In the genomic region with DNA sequence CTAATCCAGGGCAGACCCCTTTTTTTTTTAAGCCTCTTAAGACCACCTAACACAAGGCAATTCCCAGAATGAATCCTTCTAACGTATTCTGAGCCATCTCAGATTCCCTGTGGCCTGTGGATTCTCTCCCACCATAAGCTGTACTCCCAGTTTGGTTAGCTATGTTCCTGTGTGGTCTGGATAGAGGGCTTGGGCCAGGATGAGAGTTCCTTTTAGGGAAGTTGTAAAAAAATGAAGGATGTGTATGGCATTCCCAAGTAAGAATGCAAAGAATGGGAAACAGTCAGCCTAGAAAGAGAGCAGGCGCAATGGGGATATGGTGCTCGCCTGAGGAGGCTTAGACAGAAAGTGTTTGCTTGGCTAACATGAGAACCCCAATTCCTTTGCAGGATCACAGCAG, we compare ENCODE assay signal across 31 mouse cellular contexts. TPM values are rescaled to one million over a fixed set of nuclear protein-coding genes. Genes with fewer than 3 reads are reported as not detected.
DNase-seq lines count a peak whose midpoint lies in the region; ATAC-seq and TF ChIP-seq lines count a peak whose summit lies in the region.
"Had no signal": no experiment of that assay in that cellular context is flagged by ENCODE, and none has a peak within 500 bp of the region (broad histone marks: within the 10 kb centered on the region; RNA-seq: fewer than 3 reads in every experiment).

No protein-coding gene starts in this region.

- no peaks in the 10 kb centered on the region for H3K4me1 ChIP-seq in kidney, postnatal 0 days (replicated peaks; ENCODE audit: insufficient read depth, low read length)
- no peaks in the 10 kb centered on the region for H3K4me1 ChIP-seq in kidney, embryonic 14.5 days (ENCODE audit: control insufficient read depth, insufficient read depth, low read length)
- H3K4me1 ChIP-seq in embryonic fibroblast, embryonic 13.5 days (ENCODE audit: control insufficient read depth, insufficient read depth, low read length), result peaks cover 7% of the 10 kb centered on the region; the same call in 1 of the 2 replicates
- H3K4me1 ChIP-seq in intestine, embryonic 16.5 days (ENCODE audit: control insufficient read depth, insufficient read depth, low read length), result no peaks in the 10 kb centered on the region
- no peaks in the 10 kb centered on the region for H3K4me1 ChIP-seq in stomach, postnatal 0 days (replicated peaks; ENCODE audit: control insufficient read depth, insufficient read depth)
- H3K4me1 ChIP-seq: embryonic facial prominence, embryonic 13.5 days; hindbrain, embryonic 12.5 days; limb, embryonic 15.5 days; liver, embryonic 13.5 days; midbrain, embryonic 10.5 days; midbrain, embryonic 15.5 days; neural tube, embryonic 15.5 days had no signal

- TF ChIP-seq CTCF in kidney, postnatal 0 days (IDR thresholded peaks at IDR 0.05; ENCODE audit: low read depth), result no peak
- TF ChIP-seq CTCF in embryonic fibroblast, embryonic 13.5 days (IDR thresholded peaks at IDR 0.05; ENCODE audit: borderline replicate concordance, insufficient read depth, low read length), result no peak
- TF ChIP-seq CTCF in stomach, postnatal 0 days (IDR thresholded peaks at IDR 0.05; ENCODE audit: low read depth), result no peak

- no peaks in the 10 kb centered on the region for H3K36me3 ChIP-seq in kidney, postnatal 0 days (ENCODE audit: insufficient read depth, low read length)
- no peaks in the 10 kb centered on the region for H3K36me3 ChIP-seq in kidney, embryonic 14.5 days (ENCODE audit: control insufficient read depth, insufficient read depth, low read length)
- H3K36me3 ChIP-seq in intestine, embryonic 16.5 days (ENCODE audit: control insufficient read depth, insufficient read depth, low read length), result no peaks in the 10 kb centered on the region
- no peaks in the 10 kb centered on the region for H3K36me3 ChIP-seq in stomach, postnatal 0 days (ENCODE audit: control insufficient read depth, insufficient read depth, low read length)
- H3K36me3 ChIP-seq: hindbrain, embryonic 12.5 days; limb, embryonic 15.5 days; liver, embryonic 13.5 days; midbrain, embryonic 10.5 days; midbrain, embryonic 15.5 days; neural tube, embryonic 15.5 days had no signal

- no peak for TF ChIP-seq EP300 in stomach, postnatal 0 days (optimal IDR thresholded peaks at IDR 0.05)

- no peaks in the 10 kb centered on the region for H3K9me3 ChIP-seq in kidney, postnatal 0 days (replicated peaks; ENCODE audit: low read length)
- H3K9me3 ChIP-seq in kidney, embryonic 14.5 days (ENCODE audit: control insufficient read depth, low read length), result no peaks in the 10 kb centered on the region
- H3K9me3 ChIP-seq in intestine, embryonic 16.5 days (ENCODE audit: control insufficient read depth, low read length), result no peaks in the 10 kb centered on the region
- no peaks in the 10 kb centered on the region for H3K9me3 ChIP-seq in stomach, postnatal 0 days (ENCODE audit: control insufficient read depth, low read length)
- H3K9me3 ChIP-seq: embryonic facial prominence, embryonic 13.5 days; hindbrain, embryonic 12.5 days; limb, embryonic 15.5 days; liver, embryonic 13.5 days; midbrain, embryonic 10.5 days; midbrain, embryonic 15.5 days; neural tube, embryonic 15.5 days had no signal

- no peak overlapping the region for H3K4me3 ChIP-seq in kidney, postnatal 0 days (replicated peaks; ENCODE audit: low read depth, low read length)
- H3K4me3 ChIP-seq in kidney, embryonic 14.5 days (ENCODE audit: low read length), result no peak overlapping the region
- H3K4me3 ChIP-seq in embryonic fibroblast, embryonic 13.5 days (ENCODE audit: insufficient read depth, low read length), result no peak overlapping the region
- no peak overlapping the region for H3K4me3 ChIP-seq in intestine, embryonic 16.5 days (ENCODE audit: low read length)
- H3K4me3 ChIP-seq in stomach, postnatal 0 days (ENCODE audit: low read depth, low read length), result no peak overlapping the region
- H3K4me3 ChIP-seq: embryonic facial prominence, embryonic 13.5 days; erythroblast, embryonic 14.5 days; gastrocnemius, adult 2 months; hindbrain, embryonic 12.5 days; limb, embryonic 15.5 days; liver, embryonic 13.5 days; midbrain, embryonic 10.5 days; midbrain, embryonic 15.5 days; neural tube, embryonic 15.5 days had no signal

- TF ChIP-seq POLR2A in embryonic fibroblast, embryonic 13.5 days (IDR thresholded peaks at IDR 0.05; ENCODE audit: low read depth, low read length), result no peak

- 57% methylated on average over 3 of the region's 3 CpGs for WGBS in kidney, postnatal 0 days
- WGBS in kidney, embryonic 14.5 days, result 74% methylated on average over 3 of the region's 3 CpGs
- WGBS in intestine, embryonic 16.5 days, result 50% methylated on average over 3 of the region's 3 CpGs
- WGBS in stomach, postnatal 0 days, result 47% methylated on average over 3 of the region's 3 CpGs

- H3K27me3 ChIP-seq in kidney, postnatal 0 days (ENCODE audit: insufficient read depth, low read length), result no peaks in the 10 kb centered on the region
- no peaks in the 10 kb centered on the region for H3K27me3 ChIP-seq in kidney, embryonic 14.5 days (ENCODE audit: control insufficient read depth, insufficient read depth, low read length)
- no peaks in the 10 kb centered on the region for H3K27me3 ChIP-seq in intestine, embryonic 16.5 days (replicated peaks; ENCODE audit: control insufficient read depth, insufficient read depth, low read length)
- H3K27me3 ChIP-seq in stomach, postnatal 0 days (ENCODE audit: control insufficient read depth, insufficient read depth, low read length), result no peaks in the 10 kb centered on the region
- H3K27me3 ChIP-seq: embryonic facial prominence, embryonic 13.5 days; hindbrain, embryonic 12.5 days; limb, embryonic 15.5 days; liver, embryonic 13.5 days; midbrain, embryonic 15.5 days; neural tube, embryonic 15.5 days had no signal

- H3K27ac ChIP-seq in kidney, postnatal 0 days, result 0 out of 2 replicates have a peak overlapping the region, but pooled peaks have one; percentile 25
- no peak overlapping the region for H3K27ac ChIP-seq in kidney, embryonic 14.5 days (ENCODE audit: low read depth, low read length)
- H3K27ac ChIP-seq in embryonic fibroblast, embryonic 13.5 days (ENCODE audit: insufficient read depth, low read length), result 0 out of 2 replicates have a peak overlapping the region, but pooled peaks have one; percentile 23
- peak overlapping the region; percentile 45 for H3K27ac ChIP-seq in intestine, embryonic 16.5 days (ENCODE audit: low read length)
- H3K27ac ChIP-seq in stomach, postnatal 0 days (replicated peaks), result peak overlapping the region; percentile 63
- H3K27ac ChIP-seq: embryonic facial prominence, embryonic 13.5 days; gastrocnemius, adult 2 months; hindbrain, embryonic 12.5 days; limb, embryonic 15.5 days; liver, embryonic 13.5 days; midbrain, embryonic 10.5 days; midbrain, embryonic 15.5 days; neural tube, embryonic 15.5 days had no signal

- H3K4me2 ChIP-seq in kidney, postnatal 0 days (ENCODE audit: low read length), result no peak overlapping the region
- H3K4me2 ChIP-seq in kidney, embryonic 14.5 days (replicated peaks; ENCODE audit: low read depth, low read length), result no peak overlapping the region
- no peak overlapping the region for H3K4me2 ChIP-seq in intestine, embryonic 16.5 days (ENCODE audit: low read depth, low read length)
- no peak overlapping the region for H3K4me2 ChIP-seq in stomach, postnatal 0 days (replicated peaks; ENCODE audit: low read depth)
- H3K4me2 ChIP-seq: embryonic facial prominence, embryonic 13.5 days; heart, embryonic 11.5 days; hindbrain, embryonic 12.5 days; limb, embryonic 15.5 days; liver, embryonic 13.5 days; midbrain, embryonic 15.5 days; neural tube, embryonic 15.5 days had no signal

- no peak overlapping the region for H3K9ac ChIP-seq in kidney, postnatal 0 days (ENCODE audit: low read depth, low read length)
- H3K9ac ChIP-seq in kidney, embryonic 14.5 days (ENCODE audit: low read depth, low read length), result no peak overlapping the region
- H3K9ac ChIP-seq in intestine, embryonic 16.5 days (ENCODE audit: low read depth, low read length), result no peak overlapping the region
- H3K9ac ChIP-seq in stomach, postnatal 0 days (ENCODE audit: low read length), result no peak overlapping the region
- H3K9ac ChIP-seq: embryonic facial prominence, embryonic 13.5 days; hindbrain, embryonic 12.5 days; limb, embryonic 15.5 days; liver, embryonic 13.5 days; midbrain, embryonic 15.5 days; neural tube, embryonic 15.5 days had no signal

- DNase-seq in kidney, postnatal 0 days (ENCODE audit: low spot score), result peak; percentile 86
- DNase-seq in stomach, postnatal 0 days (ENCODE audit: low spot score), result no peak
- no peak for DNase-seq in right cerebral cortex, postnatal 10 days (ENCODE audit: low spot score in 2 of 2)
- DNase-seq in testis, postnatal 14 days (ENCODE audit: low spot score), result no peak
- DNase-seq: adrenal gland, postnatal 25 days; cerebellum, adult 11-12 months; cerebellum, adult 9-11 months; gastrocnemius, adult 2 months; gastrocnemius, postnatal 36 days; heart, adult 18-20 months; heart, postnatal 36 days; kidney, adult 2 months; kidney, postnatal 25 days; left cerebral cortex, postnatal 4 days; liver, embryonic 13.5 days; lung, postnatal 10 days; retina, postnatal 1 day; spleen, adult 18-20 months; thymus, postnatal 14 days had no signal

- ATAC-seq in kidney, postnatal 0 days (replicated peaks; ENCODE audit: low FRiP score, low read depth), result 0 out of 2 replicates have a peak, but pooled peaks have one; percentile 21
- no peak for ATAC-seq in kidney, embryonic 14.5 days (ENCODE audit: low FRiP score, low TSS enrichment)
- peak; percentile 80 for ATAC-seq in intestine, embryonic 16.5 days
- peak; percentile 57; the same call in 1 of the 2 replicates for ATAC-seq in stomach, postnatal 0 days (ENCODE audit: low FRiP score, low TSS enrichment)
- ATAC-seq: forebrain, embryonic 16.5 days; midbrain, embryonic 15.5 days had no signal

RNA-seq across cellular contexts. Expression of gene Smyd3, which starts 18.6 kb away (rescaled TPM):
- 18.3 and 20.5 TPM in 2 replicates for polyA plus RNA-seq in kidney, postnatal 0 days (2015; fragmentation: Nextera tagmentation; extraction: Ambion mirVana)
- 19.9 and 21.5 TPM in 2 replicates for polyA plus RNA-seq in kidney, embryonic 14.5 days (2014; fragmentation: Nextera tagmentation; extraction: Ambion mirVana)
- polyA plus RNA-seq in embryonic fibroblast, embryonic 13.5 days (2011; ENCODE audit: insufficient read length, low read depth, missing spikeins), result 12.2 and 12.3 TPM in 2 replicates
- 16.1 and 16.7 TPM in 2 replicates for polyA plus RNA-seq in intestine, embryonic 16.5 days (2015; fragmentation: Nextera tagmentation; extraction: Ambion mirVana)
- polyA plus RNA-seq in stomach, postnatal 0 days (2015; fragmentation: Nextera tagmentation; extraction: Ambion mirVana), result 10.5 and 12.1 TPM in 2 replicates

RNA-seq across cellular contexts. Expression of gene Tfb2m, which starts 46.8 kb away (rescaled TPM):
- 38.9 and 40.7 TPM in 2 replicates for polyA plus RNA-seq in kidney, postnatal 0 days (2015; fragmentation: Nextera tagmentation; extraction: Ambion mirVana)
- polyA plus RNA-seq in kidney, embryonic 14.5 days (2014; fragmentation: Nextera tagmentation; extraction: Ambion mirVana), result 28.6 and 39.9 TPM in 2 replicates
- 30.3 and 35.1 TPM in 2 replicates for polyA plus RNA-seq in embryonic fibroblast, embryonic 13.5 days (2011; ENCODE audit: insufficient read length, low read depth, missing spikeins)
- polyA plus RNA-seq in intestine, embryonic 16.5 days (2015; fragmentation: Nextera tagmentation; extraction: Ambion mirVana), result 26.3 and 31.5 TPM in 2 replicates
- 28.7 and 31.6 TPM in 2 replicates for polyA plus RNA-seq in stomach, postnatal 0 days (2015; fragmentation: Nextera tagmentation; extraction: Ambion mirVana)

RNA-seq across cellular contexts. Expression of gene Cnst, which starts 46.9 kb away (rescaled TPM):
- 9.7 and 11.2 TPM in 2 replicates for polyA plus RNA-seq in kidney, postnatal 0 days (2015; fragmentation: Nextera tagmentation; extraction: Ambion mirVana)
- polyA plus RNA-seq in kidney, embryonic 14.5 days (2014; fragmentation: Nextera tagmentation; extraction: Ambion mirVana), result 7.7 and 14.1 TPM in 2 replicates
- polyA plus RNA-seq in embryonic fibroblast, embryonic 13.5 days (2011; ENCODE audit: insufficient read length, low read depth, missing spikeins), result 15.9 and 19.3 TPM in 2 replicates
- polyA plus RNA-seq in intestine, embryonic 16.5 days (2015; fragmentation: Nextera tagmentation; extraction: Ambion mirVana), result 11.0 and 11.3 TPM in 2 replicates
- 8.8 and 9.9 TPM in 2 replicates for polyA plus RNA-seq in stomach, postnatal 0 days (2015; fragmentation: Nextera tagmentation; extraction: Ambion mirVana)
